Mouse (Mus musculus) midbrain, embryonic 12.5 days (tissue): ENCODE data around the gene 4930568D16Rik. TPM values are rescaled to one million over a fixed set of nuclear protein-coding genes. Genes with fewer than 3 reads are reported as not detected.

Experiments
- ATAC-seq: fragments of 200-750 bp; cut with Nextera tagmentation; 2 replicates; pipeline ENCODE4 v1.8.0; 2017; ENCODE audit warnings: low read depth, moderate TSS enrichment, moderate library complexity; ENCODE audit not compliant: low FRiP score
- H3K27ac ChIP-seq: fragments of 300-500 bp; sonication (generic); replicated peaks from 2 replicates; pipeline ENCODE4 v1.5.1; 2016; ENCODE audit warnings: mild to moderate bottlenecking
- H3K27me3 ChIP-seq: fragments of 300-500 bp; sonication (generic); 2 replicates; pipeline ENCODE4 v1.6.1; 2016; ENCODE audit warnings: mild to moderate bottlenecking
- H3K36me3 ChIP-seq: fragments of 300-500 bp; sonication (generic); 2 replicates; pipeline ENCODE4 v1.6.1; 2016
- H3K4me1 ChIP-seq: fragments of 300-500 bp; sonication (generic); 2 replicates; pipeline ENCODE4 v1.6.1; 2016
- H3K4me2 ChIP-seq: fragments of 300-500 bp; sonication (generic); replicated peaks from 2 replicates; pipeline ENCODE4 v1.6.1; 2016; ENCODE audit warnings: mild to moderate bottlenecking, moderate library complexity
- H3K4me3 ChIP-seq: fragments of 300-500 bp; sonication (generic); 2 replicates; pipeline ENCODE4 v1.5.1; 2016; ENCODE audit warnings: mild to moderate bottlenecking
- H3K9ac ChIP-seq: fragments of 300-500 bp; sonication (generic); replicated peaks from 2 replicates; pipeline ENCODE4 v1.6.1; 2016; ENCODE audit warnings: mild to moderate bottlenecking, moderate library complexity
- H3K9me3 ChIP-seq: fragments of 300-500 bp; sonication (generic); 2 replicates; pipeline ENCODE4 v1.6.1; 2016; ENCODE audit warnings: mild to moderate bottlenecking
- WGBS: fragments of 180-500 bp; shearing (Covaris S2); methylation state at CpG from one replicate; pipeline ENCODE4 v1.1.7; 2016; 5-methylcytosine and 5-hydroxymethylcytosine counted together
- polyA plus RNA-seq: library from polyadenylated mRNA; unstranded; fragments of >200 nt; fragmentation: Nextera tagmentation; extraction: Ambion mirVana; gene quantifications from 2 replicates; pipeline ENCODE4 v1.2.1, GENCODE M21; 2016

Gene 4930568D16Rik
- polyA plus RNA-seq, 1 experiment from 2014 or later: not detected

DNA sequence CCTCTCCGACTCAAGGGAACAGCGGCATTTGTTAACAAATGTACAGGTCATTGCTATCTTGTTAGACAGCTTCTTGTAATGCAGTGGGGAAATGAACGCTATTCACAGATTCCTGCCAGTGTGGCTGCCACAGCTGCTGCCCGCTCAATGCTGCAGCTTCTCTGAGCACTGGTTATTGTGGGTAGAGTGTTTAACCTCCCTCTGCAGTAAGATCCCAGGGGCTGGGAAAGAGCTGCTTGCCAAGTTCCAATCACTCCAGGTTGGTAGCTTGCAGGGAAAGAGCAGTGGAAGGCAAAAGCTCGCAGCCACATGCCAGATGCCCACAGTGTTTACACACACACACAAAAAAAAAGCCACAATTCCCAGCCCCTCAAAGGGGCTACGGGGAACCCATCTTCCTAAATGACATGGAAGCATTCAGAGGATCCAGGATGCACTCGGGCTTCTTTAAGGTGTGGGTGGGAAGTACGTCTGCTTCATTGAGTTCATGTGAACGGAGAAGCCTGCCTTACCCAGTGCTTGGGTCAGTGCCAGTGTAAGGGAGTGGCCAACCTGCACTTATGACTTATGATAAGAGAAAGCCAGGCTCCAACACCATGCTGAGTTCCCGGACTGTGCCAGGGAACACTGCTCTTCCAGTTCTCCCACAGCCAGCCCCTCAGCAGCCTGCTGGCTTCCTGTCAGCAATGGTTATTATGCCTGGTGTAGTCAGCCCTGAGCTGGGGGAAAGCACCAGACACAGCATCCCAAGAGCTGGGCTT, 44.9 kb downstream of the 4930568D16Rik start:
- ATAC-seq: no peak
- no peaks in the 10 kb centered on the region for H3K36me3 ChIP-seq
- peaks cover 33% of the 10 kb centered on the region for H3K27me3 ChIP-seq
- no peak overlapping the region for H3K27ac ChIP-seq
- H3K4me2 ChIP-seq: no peak overlapping the region
- H3K9me3 ChIP-seq: no peaks in the 10 kb centered on the region
- 84% methylated on average over 10 of the region's 10 CpGs for WGBS
- H3K9ac ChIP-seq: no peak overlapping the region
- H3K4me1 ChIP-seq: 0 out of 2 replicates have a peak, but pooled peaks cover 5% of the 10 kb centered on the region
- no peak overlapping the region for H3K4me3 ChIP-seq

GRCm38 (mm10) chr2:35320399-35320798, 47.1 kb downstream of the 4930568D16Rik start:
- H3K9ac ChIP-seq: no peak overlapping the region
- no peak overlapping the region for H3K4me3 ChIP-seq
- 0 out of 2 replicates have a peak, but pooled peaks cover 3% of the 10 kb centered on the region for H3K4me1 ChIP-seq
- H3K36me3 ChIP-seq: no peaks in the 10 kb centered on the region
- WGBS: 88% methylated on average over 15 of the region's 15 CpGs
- no peak overlapping the region for H3K4me2 ChIP-seq
- peaks cover 22% of the 10 kb centered on the region for H3K27me3 ChIP-seq
- ATAC-seq: no peak
- no peaks in the 10 kb centered on the region for H3K9me3 ChIP-seq
- no peak overlapping the region for H3K27ac ChIP-seq

- peaks cover 7% of the 10 kb centered on the region; the same call in 1 of the 2 replicates for H3K27me3 ChIP-seq
- H3K4me3 ChIP-seq: no peak overlapping the region
- H3K9ac ChIP-seq: no peak overlapping the region
- H3K27ac ChIP-seq: no peak overlapping the region
- H3K9me3 ChIP-seq: no peaks in the 10 kb centered on the region
- H3K4me2 ChIP-seq: no peak overlapping the region
- no peaks in the 10 kb centered on the region for H3K36me3 ChIP-seq
- 0 out of 2 replicates have a peak, but pooled peaks cover 5% of the 10 kb centered on the region for H3K4me1 ChIP-seq
- 90% methylated on average over 12 of the region's 12 CpGs for WGBS
- no peak for ATAC-seq
Measured at GRCm38 (mm10) chr2:35318405-35318804, 49.1 kb downstream of the 4930568D16Rik start.

DNA sequence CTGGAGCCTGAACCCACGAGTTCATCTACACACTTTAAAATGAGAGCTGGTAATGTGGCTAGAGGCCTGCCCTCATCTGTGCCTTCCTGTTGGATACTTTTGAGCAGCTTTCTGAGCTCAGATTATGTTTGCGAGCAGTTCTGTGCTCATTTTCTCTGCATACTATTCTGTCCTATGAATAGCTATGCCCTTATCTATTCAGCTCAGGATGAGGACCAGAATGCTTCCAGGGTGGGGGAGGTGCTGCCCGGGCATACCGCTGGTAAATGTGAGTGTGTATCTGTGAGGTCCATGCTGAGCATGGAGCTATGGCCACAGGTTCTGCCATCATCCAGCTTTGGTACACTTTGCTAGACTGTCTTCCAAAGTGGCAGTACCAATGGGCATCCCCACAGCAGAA, 49.9 kb downstream of the 4930568D16Rik start:
- ATAC-seq: no peak
- Histone ChIP-seq H3K4me3 (no peak overlapping the region), H3K9ac (no peak overlapping the region), H3K4me1 (0 out of 2 replicates have a peak, but pooled peaks cover 5% of the 10 kb centered on the region), H3K4me2 (no peak overlapping the region), H3K27ac (no peak overlapping the region), H3K9me3 (no peaks in the 10 kb centered on the region), H3K36me3 (no peaks in the 10 kb centered on the region), H3K27me3 (peaks cover 7% of the 10 kb centered on the region; the same call in 1 of the 2 replicates)
- WGBS: 87% methylated on average over 4 of the region's 4 CpGs

GRCm38 (mm10) chr2:35314300-35314699, 53.2 kb downstream of the 4930568D16Rik start:
- no peak overlapping the region for H3K9ac ChIP-seq
- no peak overlapping the region for H3K4me2 ChIP-seq
- H3K27me3 ChIP-seq: no peaks in the 10 kb centered on the region
- no peak overlapping the region for H3K27ac ChIP-seq
- no peaks in the 10 kb centered on the region for H3K36me3 ChIP-seq
- 24% methylated on average over 3 of the region's 3 CpGs for WGBS
- no peaks in the 10 kb centered on the region for H3K9me3 ChIP-seq
- H3K4me1 ChIP-seq: 0 out of 2 replicates have a peak, but pooled peaks cover 2% of the 10 kb centered on the region
- no peak overlapping the region for H3K4me3 ChIP-seq
- ATAC-seq: no peak

GRCm38 (mm10) chr2:35309906-35310493, 57.5 kb downstream of the 4930568D16Rik start:
- Histone ChIP-seq H3K9ac (no peak overlapping the region), H3K27me3 (no peaks in the 10 kb centered on the region), H3K4me2 (no peak overlapping the region), H3K27ac (no peak overlapping the region), H3K4me3 (no peak overlapping the region), H3K36me3 (no peaks in the 10 kb centered on the region), H3K4me1 (0 out of 2 replicates have a peak, but pooled peaks cover 2% of the 10 kb centered on the region), H3K9me3 (no peaks in the 10 kb centered on the region)
- no peak for ATAC-seq
- 89% methylated on average over 4 of the region's 4 CpGs for WGBS

GRCm38 (mm10) chr2:35308166-35308565, 59.4 kb downstream of the 4930568D16Rik start:
- Histone ChIP-seq H3K4me1 (no peaks in the 10 kb centered on the region), H3K4me3 (no peak overlapping the region), H3K36me3 (no peaks in the 10 kb centered on the region), H3K9me3 (no peaks in the 10 kb centered on the region), H3K4me2 (no peak overlapping the region), H3K9ac (no peak overlapping the region), H3K27me3 (no peaks in the 10 kb centered on the region), H3K27ac (no peak overlapping the region)
- 67% methylated on average over 1 of the region's 1 CpGs for WGBS
- no peak for ATAC-seq

Other genes with a start within 250 kb of the 4930568D16Rik start
- gene Rab14, start 166.6 kb downstream of the 4930568D16Rik start, polyA plus RNA-seq: 357 and 365 TPM in 2 replicates
- 36.7 and 48.9 TPM in 2 replicates for gene Gsn, start 111.3 kb downstream of the 4930568D16Rik start, polyA plus RNA-seq
- gene Stom, start 30.8 kb downstream of the 4930568D16Rik start, polyA plus RNA-seq: 12.5 and 12.6 TPM in 2 replicates
- not detected in 2 replicates for gene 4930402F06Rik, start 29.4 kb upstream of the 4930568D16Rik start, polyA plus RNA-seq
- gene Ggta1, start 95.5 kb upstream of the 4930568D16Rik start, polyA plus RNA-seq: 5.2 and 6.5 TPM in 2 replicates
- 47.9 and 48.3 TPM in 2 replicates for gene Dab2ip, start 190.5 kb upstream of the 4930568D16Rik start, polyA plus RNA-seq